Mouse (Mus musculus) B cell, adult 2 months (primary cell): ENCODE measurements around the gene Nudt13.

Source experiments
- DNase-seq, 2 experiments: peaks; one replicate each; pipeline ENCODE4 v3.0.0; 2022

Nudt13 gene

DNA sequence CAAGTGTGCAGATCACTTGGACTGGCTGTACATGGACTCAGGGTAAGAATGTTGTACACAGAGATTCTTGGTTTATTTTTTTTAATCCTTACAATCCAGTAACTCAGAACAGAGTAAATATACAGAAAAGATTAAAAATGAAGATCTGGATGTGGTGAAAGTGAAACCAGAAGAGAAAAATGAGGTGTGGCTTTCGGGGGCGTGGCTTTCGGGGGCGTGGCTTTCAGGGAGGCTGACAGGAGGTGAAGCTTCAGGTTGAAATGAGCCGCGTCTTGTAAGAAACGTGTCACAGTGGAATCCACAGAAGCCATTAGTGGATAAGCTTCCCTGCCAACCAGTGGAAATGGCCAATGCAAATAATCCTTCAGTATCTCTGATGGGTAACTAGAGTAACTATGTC lies 46.4 kb downstream of the Nudt13 start:
- DNase-seq, result peak; percentile 64 to 68

DNA sequence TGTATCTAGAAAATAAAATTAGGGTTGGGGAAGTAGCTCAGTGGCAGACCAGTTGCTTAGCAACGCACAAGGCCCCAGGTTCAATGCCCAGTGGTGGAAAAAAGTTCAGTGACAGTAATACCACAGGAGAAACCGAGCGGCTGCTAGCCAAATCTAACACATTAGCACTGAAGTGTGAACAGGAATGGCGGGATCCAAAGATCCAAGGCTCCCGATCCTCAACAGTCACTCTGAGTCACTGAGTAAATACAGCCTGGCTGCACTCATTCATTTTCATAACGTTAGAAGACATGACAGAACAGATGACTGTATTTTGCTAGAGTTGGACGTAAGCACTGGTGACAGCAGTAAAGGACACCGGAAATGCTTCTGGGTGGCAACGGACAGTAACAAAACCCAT lies 51.4 kb downstream of the Nudt13 start:
- DNase-seq, result no peak

- no peak for DNase-seq
Measured at GRCm38 (mm10) chr14:20347441-20347990, 53.0 kb downstream of the Nudt13 start.

DNA sequence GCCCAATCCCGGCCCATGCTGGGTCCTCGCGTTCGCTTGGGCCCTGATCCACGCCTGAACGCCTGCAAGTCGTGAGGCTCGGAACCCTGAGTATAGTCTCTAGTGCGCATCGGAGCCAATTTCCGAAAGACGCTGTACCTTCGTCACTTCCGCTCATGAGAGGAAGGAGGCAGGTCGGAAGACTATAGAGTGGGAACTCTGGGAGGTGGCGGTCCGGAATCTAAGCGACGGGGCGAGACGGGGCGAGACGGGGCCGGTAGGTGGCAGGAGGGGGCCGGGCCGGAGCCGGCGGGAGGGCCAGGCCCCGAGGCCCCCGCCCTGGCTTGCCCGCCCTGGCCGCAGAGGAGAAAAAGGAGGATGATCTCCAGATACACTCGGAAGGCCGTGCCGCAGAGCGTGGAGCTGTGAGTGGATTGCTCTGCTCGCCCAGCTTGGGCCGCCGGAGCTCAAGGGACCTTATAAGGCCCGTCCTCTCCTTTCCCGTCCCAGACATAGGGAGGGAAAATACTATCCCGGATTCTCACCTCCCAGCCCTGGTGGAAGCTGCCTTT lies 53.6 kb downstream of the Nudt13 start, which contains the start of the genes Ecd and Fam149b:
TSS of gene Ecd (minus strand) at position 131 of the 551 bp plus-strand sequence.
TSS of gene Fam149b (plus strand) at position 172 of the 551 bp plus-strand sequence.
- DNase-seq, result peak; percentile 95

DNA sequence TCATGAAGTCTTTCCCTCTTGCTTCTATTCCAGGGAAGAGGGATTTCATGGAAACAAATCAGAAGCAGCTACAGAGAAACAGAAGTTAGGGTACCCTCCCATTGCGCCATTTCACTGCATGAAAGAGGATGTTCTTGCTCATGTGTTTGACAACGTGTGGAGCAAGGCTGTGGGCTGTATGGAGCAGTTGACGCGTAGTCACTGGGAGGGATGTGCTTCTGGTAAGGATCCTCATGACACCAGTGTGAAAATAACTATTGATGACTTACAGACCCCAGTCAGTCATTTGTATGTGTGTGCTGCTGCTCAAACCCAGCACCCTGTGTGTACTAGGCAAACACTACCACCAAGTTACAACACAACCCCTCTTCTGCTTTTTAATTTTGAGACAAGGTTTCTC lies 68.7 kb downstream of the Nudt13 start:
- no peak for DNase-seq
